Mouse (Mus musculus) mouse trophoblast stem cell (cell line): ENCODE results near the gene Armc7.

ENCODE experiments used
- in situ Hi-C, 2 experiments: fragments of 300-500 bp; cut with MseI, MboI; formaldehyde crosslinking; loops; 2 replicates in 1 of 2; 3 replicates in 1 of 2; pipeline ENCODE4 v1.15.1; 2025

The Armc7 gene

GRCm38 (mm10) chr11:115475025-115475757, at the start of gene Armc7:
Armc7 (plus strand) TSS chr11:115475667.
- in situ Hi-C loops: no loop called here

DNA sequence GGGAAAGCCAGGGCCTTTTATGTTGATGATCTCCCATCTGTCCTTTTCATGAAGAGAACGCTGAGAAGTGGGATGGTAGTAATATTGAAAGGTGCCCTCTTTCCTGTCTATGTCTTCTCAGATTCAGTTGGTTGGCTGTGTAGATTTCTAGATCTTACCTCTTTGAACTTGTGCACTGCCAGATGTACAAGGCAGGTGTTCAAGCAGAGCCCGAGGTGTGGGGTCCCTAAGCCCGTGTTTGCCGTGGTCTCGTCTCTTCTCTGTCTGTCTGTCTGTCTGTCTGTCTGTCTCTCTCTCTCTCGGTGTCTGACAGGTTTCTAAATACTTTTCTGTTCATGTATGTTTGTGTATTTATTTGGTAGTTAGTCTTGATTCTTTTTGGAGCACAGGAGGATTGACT, 49.8 kb upstream of the Armc7 start:
- in situ Hi-C loops: no loop called here

- in situ Hi-C loops: no loop called here
These were observed 47.8 kb upstream of the Armc7 start for GRCm38 (mm10) chr11:115427482-115428331.

GRCm38 (mm10) chr11:115429307-115429706, 46.2 kb upstream of the Armc7 start:
- in situ Hi-C loops: no loop called here

- in situ Hi-C loops: no loop called here
These were observed 44.9 kb upstream of the Armc7 start for GRCm38 (mm10) chr11:115430561-115430960.

- in situ Hi-C loops: no loop called here
These were observed 42.7 kb upstream of the Armc7 start for GRCm38 (mm10) chr11:115432814-115433213.

- in situ Hi-C loops: no loop called here
These were observed 42.1 kb upstream of the Armc7 start for GRCm38 (mm10) chr11:115433342-115433741.

DNA sequence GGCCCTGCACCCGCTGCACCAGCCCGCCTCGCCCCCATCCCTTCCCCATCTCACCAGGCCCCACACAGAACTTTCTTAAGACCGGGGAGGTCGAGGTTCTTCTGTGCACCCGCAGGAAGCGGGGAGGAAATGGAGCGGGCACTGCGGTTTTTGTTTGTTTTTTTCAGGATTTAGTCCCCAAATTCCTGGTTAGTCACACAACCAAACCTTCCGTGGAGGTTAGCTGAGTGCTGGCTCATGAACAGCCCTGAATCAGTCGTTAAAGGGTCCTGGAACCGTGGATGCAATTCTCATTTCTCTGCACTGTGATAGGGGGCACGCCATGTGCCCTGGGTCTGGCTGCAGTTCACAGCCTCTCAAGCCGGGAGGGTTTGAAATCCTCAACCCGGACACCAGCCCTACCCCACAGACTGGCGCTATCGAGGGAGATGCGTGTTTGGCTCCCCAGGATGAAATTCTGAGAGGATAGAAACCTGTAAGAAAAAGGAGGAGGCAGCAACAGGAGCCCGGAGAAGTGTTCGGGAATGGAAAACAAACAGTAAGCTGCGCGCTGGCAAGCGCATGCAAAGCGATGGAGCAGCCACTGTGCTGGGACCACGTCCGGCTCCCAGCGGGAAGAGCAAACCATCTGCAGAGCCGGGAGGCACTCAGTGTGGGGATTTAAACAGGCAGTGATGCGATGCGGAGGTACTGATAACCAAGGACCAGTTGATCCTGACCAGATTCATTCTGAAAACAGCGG, 39.7 kb upstream of the Armc7 start:
- in situ Hi-C loops: no loop called here

DNA sequence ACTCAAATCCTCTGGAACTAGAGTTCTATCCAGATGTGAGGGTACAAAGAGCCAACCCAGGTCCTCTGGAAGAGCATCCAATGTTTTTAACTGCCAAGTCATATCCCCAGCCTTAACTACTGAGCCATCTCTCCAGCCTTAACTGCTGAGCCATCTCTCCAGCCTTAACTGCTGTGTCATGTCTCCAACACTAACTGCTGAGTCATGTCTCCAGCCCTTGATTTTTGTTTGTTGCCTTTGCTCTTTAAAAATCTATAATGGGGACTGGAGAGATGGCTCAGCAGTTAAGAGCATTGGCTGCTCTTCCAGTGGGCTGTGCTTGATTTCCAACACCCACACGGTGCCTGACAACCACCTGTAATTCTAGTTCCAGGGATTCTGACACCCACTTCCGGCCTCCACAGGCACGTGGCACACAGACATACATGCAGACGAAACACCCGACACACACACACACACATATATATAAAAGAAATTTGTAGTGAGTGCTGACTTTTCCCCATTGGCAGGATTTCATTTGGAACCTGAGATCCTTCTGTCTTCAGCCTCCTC, 37.8 kb upstream of the Armc7 start:
- in situ Hi-C loops: no loop called here

DNA sequence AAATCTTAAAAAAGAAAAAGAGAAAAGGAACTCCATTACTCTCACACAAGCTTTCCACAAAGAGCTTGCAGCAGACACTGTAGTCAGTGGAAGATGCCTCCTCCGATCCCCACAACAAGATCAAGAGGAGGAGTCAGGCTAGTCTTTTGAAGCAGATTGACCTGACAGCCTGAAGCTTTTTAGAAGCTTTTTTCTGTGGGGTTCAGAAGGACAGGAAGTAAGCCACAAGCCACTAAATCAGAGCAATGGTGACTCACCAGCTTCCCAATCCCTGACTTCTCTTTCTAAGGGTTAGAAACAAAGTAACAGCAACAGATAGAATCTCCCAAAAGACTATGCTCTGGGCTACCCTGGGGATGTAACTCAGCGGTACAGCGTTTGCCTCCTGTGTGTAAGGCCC, 36.1 kb upstream of the Armc7 start:
- in situ Hi-C loops: no loop called here

DNA sequence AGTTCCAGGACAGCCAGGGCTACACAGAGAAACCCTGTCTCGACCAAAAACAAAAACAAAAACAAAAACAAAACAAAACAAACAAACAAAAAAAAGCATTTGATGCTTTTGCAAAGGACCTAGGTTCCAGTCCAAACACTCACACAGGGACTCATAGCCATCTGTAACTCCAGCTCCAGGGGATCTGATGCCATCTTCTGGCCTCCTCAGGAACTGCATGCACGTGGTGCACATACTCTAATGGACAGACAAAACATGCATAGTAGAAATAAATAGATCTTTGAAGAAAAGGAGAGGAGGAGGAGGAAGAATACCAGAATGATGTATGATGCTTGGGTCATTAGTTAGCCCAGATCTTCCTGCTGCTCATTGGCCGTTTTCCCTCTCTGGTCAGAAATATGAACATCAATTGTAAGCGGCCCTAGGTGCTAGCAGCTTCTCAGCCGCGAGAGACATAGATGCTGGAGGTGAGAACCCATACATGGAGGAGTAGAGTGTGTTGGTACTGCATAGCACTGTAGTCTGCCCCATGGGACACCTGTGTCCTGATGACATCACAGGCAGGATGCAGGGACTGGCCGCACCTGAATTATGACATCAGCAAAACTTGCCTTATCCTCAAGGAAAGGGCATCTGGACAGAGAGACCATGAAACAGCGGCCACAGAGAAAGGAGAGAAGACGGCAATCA, 35.4 kb upstream of the Armc7 start, which contains the start of gene Trim80:
Trim80 (plus strand) TSS at position 640 of the 690 bp plus-strand sequence.
- in situ Hi-C loops: no loop called here

DNA sequence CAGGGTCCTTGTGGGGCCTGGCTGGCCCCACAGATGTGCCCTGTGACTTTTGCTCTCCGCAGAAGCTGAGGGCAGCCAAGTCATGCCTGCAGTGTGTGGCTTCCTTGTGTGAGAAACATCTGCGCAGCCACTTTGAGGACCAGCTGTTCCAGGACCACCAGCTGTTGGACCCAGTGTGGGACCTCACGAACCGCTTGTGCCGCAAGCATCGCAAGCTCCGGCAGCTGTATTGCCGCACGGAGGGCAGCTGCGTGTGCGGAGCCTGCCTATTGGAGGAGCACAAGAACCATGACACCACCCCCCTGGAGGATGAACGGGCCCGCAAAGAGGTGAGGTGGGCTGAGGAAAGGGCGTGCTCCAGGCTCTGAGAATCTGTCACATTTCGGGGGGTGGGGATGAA, 34.0 kb upstream of the Armc7 start:
- in situ Hi-C loops: no loop called here

- in situ Hi-C loops: no loop called here
These were observed 28.6 kb upstream of the Armc7 start for GRCm38 (mm10) chr11:115446906-115447305.

GRCm38 (mm10) chr11:115447321-115447885, 28.1 kb upstream of the Armc7 start:
- in situ Hi-C loops: no loop called here

DNA sequence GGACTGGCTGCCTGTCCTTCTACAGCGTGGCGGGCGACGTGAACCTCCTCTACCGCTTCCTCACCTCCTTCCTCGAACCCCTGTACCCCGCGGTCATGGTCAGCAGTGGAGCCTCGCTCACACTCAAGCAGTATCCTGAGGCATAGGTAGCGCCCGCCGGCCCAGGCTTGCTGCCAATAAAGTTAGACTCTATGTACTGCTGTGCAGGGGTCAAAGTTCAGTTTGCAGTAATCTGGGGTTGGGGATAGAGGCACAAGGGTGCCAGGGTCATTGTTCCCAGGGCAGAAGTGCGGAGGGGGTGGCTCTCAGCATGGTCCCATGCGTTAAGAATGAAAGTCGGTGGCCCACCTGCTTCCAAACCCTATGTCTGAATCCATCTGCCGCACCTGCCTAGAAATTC, 27.4 kb upstream of the Armc7 start:
- in situ Hi-C loops: no loop called here

DNA sequence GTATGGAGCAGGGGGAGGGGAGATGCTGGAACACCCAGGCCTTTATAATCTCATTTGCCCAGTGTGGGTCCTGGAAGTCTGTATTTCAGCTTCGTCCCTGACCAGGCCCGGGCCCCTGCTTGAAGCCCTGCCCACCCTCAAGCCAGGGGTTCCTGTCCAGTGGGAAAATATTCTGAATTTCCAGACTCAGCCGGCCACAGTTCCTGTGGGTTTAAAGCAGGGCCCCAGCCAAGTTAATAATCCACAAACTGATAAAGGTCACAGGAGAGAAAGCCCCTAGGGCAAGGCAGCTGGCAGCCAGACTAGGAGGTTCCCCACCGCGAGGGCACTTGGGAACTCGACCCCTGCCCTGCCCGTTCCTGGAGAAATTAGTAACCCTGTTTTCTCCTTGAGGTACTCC, 26.5 kb upstream of the Armc7 start:
- in situ Hi-C loops: no loop called here

GRCm38 (mm10) chr11:115450176-115450575, 25.3 kb upstream of the Armc7 start:
- in situ Hi-C loops: no loop called here

- in situ Hi-C loops: no loop called here
These were observed 23.7 kb upstream of the Armc7 start for GRCm38 (mm10) chr11:115451781-115452241.

DNA sequence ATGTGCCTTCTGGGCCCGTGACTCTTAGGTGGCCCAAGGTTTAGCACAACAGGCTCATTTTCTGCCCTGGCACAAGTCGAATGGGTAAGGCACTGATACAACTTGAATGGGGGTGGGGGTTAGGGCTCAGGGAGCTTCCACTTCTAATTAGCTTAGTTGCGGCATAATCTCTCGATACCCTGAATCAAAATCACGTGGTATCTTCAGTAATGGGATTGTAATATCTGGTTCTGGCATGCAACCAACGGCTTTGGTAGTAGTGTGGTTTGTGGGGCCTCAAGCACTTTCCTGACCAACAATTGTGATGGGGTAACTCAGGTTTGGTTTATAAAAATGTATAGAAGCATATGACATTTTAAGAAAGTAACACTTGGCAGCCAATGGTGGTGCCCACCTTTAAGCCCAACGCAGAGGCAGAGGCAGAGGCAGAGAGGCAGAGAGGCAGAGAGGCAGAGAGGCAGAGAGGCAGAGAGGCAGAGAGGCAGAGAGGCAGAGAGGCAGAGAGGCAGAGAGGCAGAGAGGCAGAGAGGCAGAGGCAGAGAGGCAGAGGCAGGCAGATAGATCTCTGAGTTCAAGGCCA, 23.1 kb upstream of the Armc7 start:
- in situ Hi-C loops: no loop called here

GRCm38 (mm10) chr11:115453306-115453705, 22.2 kb upstream of the Armc7 start:
- in situ Hi-C loops: no loop called here
